Mouse (Mus musculus): ENCODE data around the gene 2310007B03Rik. TPM values are rescaled to one million over a fixed set of nuclear protein-coding genes. Genes with fewer than 3 reads are reported as not detected.
A peak's percentile ranks its signal among the peaks of the same experiment; 100 is the strongest.

2310007B03Rik gene
- polyA plus RNA-seq, 1 experiment from 2014 or later = 27.6 TPM

DNA sequence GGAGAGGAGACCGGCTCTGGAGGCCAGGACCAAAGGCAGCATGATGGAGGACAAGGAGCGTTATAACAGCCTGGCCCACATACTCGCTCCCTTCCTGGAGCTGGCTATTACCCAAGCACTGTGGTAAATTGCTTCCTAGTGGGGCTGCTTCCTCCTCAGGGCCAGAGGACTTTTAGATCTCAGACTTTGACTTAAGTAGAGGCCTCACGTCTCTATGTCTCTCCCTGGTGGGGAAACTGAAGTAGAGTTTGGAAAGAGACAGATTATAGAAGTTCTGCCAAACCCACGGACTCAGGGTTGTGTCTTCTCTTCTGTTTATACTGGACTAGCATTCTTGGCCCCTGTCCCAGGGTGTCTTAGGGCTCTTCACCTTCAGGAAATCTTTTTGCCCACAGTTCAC, 35.5 kb downstream of the 2310007B03Rik start:
- Histone ChIP-seq H3K36me3 (no peaks in the 10 kb centered on the region), H3K27ac (no peak overlapping the region), H3K27me3 (no peaks in the 10 kb centered on the region), H3K4me1 (peaks cover 23% of the 10 kb centered on the region; the same call in 1 of the 2 replicates), H3K4me2 (no peak overlapping the region), H3K4me3 (no peak overlapping the region), H3K9ac (no peak overlapping the region), H3K9me3 (no peaks in the 10 kb centered on the region)
- no peak for ATAC-seq (ENCODE audit: insufficient number of reproducible peaks, low FRiP score, low TSS enrichment, low read depth)
- 42% methylated on average over 5 of the region's 5 CpGs for WGBS

DNA sequence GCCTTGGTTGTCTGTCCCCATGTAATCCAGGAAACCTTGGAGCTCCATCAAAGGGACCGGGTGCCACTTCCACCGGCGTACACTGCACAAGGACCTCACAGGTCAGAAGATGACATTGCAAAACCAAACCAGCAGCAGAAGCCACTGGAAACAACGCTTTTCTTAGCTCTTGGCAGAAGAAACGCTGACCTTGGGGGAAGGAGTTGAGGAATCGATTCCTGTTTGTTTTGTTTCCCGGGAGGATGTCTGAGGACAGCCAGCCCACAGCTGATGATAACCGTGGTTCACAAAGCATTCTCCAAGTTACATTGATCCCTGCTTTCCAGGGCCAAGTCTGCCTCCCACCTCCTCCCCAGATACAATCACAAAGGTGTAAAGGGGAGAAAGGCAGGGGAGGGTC, 36.7 kb downstream of the 2310007B03Rik start:
- no peak overlapping the region for H3K4me3 ChIP-seq
- peaks cover 20% of the 10 kb centered on the region; the same call in 1 of the 2 replicates for H3K4me1 ChIP-seq
- peak overlapping the region; percentile 75 for H3K27ac ChIP-seq
- no peaks in the 10 kb centered on the region for H3K27me3 ChIP-seq
- H3K9ac ChIP-seq = no peak overlapping the region
- no peaks in the 10 kb centered on the region for H3K9me3 ChIP-seq
- WGBS = 73% methylated on average over 8 of the region's 8 CpGs
- no peaks in the 10 kb centered on the region for H3K36me3 ChIP-seq
- no peak for ATAC-seq (ENCODE audit: insufficient number of reproducible peaks, low FRiP score, low TSS enrichment, low read depth)
- H3K4me2 ChIP-seq = no peak overlapping the region

DNA sequence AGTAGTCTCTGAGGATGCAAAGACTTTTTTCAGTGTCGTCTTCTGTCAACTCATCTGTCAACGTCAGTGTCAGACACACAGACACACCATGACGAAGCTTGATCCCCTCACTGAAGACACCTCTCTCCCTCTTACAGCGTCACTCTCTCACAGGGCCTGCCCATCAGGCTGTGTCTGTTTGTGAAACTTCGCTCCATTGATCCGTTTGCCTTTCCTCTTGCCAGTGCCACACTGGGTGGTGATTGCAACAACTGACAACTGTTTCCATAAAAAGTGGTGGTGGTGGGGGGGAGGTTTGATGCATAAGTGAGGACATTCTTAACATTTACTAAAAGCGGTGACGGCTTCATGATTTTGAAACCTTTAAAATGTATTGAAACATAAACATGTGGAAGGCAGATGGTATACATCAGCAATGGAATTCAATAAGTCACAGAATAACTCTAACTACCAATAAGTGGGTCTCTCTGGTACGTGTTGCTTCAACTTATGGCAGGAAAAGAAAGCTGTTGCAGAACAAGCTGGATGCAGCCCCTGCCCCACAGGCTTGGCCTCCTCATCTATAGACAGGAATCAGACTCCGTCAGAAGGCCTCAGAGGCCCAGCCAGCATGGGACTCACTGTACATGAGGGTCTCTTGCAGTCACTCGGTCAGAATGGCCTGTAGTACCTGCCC, 37.4 kb downstream of the 2310007B03Rik start:
- Histone ChIP-seq H3K27me3 (no peaks in the 10 kb centered on the region), H3K4me2 (no peak overlapping the region), H3K36me3 (no peaks in the 10 kb centered on the region), H3K4me1 (peaks cover 17% of the 10 kb centered on the region; the same call in 1 of the 2 replicates), H3K27ac (peak overlapping the region; percentile 75), H3K9ac (no peak overlapping the region), H3K4me3 (no peak overlapping the region), H3K9me3 (no peaks in the 10 kb centered on the region)
- WGBS = 63% methylated on average over 11 of the region's 11 CpGs
- ATAC-seq (ENCODE audit: insufficient number of reproducible peaks, low FRiP score, low TSS enrichment, low read depth) = peak; percentile 56

DNA sequence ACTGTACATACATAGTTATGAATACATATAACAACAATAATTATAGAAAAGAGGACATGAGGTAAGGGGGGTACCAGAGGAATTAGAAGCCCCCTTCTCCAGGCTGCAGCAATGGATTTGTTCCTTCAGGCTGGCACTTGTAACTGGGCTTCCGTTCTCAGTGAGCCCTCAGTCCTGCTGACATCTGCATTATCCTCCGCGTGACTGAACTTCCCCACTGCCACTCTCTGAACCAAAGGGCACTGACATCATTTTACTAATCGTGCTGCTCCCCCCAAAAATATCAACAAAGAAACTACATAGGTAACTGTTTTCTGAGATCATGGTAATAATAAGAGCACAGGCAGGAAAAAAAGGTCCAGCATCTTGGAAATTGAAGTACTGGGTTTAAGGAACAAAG, 41.9 kb downstream of the 2310007B03Rik start:
- Histone ChIP-seq H3K4me1 (peaks cover 13% of the 10 kb centered on the region), H3K27me3 (no peaks in the 10 kb centered on the region; the same call in 1 of the 2 replicates), H3K9me3 (no peaks in the 10 kb centered on the region), H3K4me3 (no peak overlapping the region), H3K9ac (no peak overlapping the region), H3K36me3 (no peaks in the 10 kb centered on the region), H3K27ac (no peak overlapping the region), H3K4me2 (no peak overlapping the region)
- WGBS = 50% methylated on average over 4 of the region's 4 CpGs
- no peak for ATAC-seq (ENCODE audit: insufficient number of reproducible peaks, low FRiP score, low TSS enrichment, low read depth)

DNA sequence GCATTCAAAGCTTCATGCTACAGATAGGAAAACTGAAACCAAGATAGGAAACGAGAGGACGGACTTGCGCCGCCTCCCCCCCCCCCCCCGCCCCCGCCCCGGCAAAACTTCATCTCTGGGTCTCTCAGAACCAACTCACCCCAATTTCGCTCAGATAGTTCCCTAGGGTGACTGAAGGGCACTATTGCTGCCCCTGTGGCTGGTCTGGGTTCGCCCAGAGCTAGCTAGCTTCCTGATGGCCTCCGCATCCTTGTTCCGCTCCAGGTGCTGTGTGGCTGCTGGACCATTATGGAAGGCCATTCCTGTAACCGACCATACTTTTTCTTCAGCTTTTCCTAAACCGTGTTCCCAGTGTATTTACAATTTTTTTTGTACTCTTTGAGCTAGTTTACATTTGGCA, 45.3 kb downstream of the 2310007B03Rik start:
- H3K9ac ChIP-seq = no peak overlapping the region
- H3K36me3 ChIP-seq = no peaks in the 10 kb centered on the region
- H3K4me2 ChIP-seq = peak overlapping the region; percentile 50
- peak overlapping the region; percentile 33 for H3K4me3 ChIP-seq
- no peak for ATAC-seq (ENCODE audit: insufficient number of reproducible peaks, low FRiP score, low TSS enrichment, low read depth)
- H3K27me3 ChIP-seq = no peaks in the 10 kb centered on the region; the same call in 1 of the 2 replicates
- H3K9me3 ChIP-seq = no peaks in the 10 kb centered on the region
- 24% methylated on average over 13 of the region's 13 CpGs for WGBS
- H3K27ac ChIP-seq = no peak overlapping the region
- peaks cover 7% of the 10 kb centered on the region for H3K4me1 ChIP-seq

DNA sequence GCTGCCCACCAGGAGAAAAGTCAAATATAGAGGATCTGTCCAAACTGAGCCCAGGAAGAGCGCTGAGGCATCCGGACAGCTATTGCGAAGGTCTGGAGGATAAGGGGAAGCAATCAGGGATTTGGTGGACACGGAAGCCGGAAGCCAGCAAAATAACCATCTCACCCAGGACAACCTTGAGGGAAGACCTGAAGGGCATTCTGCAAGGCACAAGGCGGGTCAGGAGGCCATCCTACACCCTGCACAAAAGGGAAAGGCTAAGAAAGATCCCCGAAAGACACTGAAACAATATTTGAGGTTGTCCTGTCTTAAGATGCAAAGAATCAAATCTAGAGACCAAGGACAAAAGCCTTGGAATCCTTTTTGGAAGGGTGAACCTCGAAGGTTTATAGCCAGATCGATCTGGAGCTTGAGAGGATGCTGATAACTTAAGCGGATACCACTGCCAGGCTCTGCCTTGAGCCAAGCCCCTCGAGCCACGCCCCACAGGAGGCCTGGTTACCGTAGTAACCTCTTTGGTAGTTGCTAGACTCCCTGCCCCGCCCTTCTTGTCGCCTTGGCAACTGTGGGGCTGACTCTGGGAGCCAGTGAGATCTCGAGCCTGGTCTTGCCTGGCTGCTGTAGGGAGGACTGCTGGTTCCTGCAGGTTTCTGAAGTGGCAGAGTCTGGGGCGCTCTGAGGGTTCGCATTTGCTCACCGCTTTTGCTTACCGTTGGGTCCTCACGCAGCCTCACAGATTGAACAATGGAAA, 45.9 kb downstream of the 2310007B03Rik start:
- Histone ChIP-seq H3K36me3 (no peaks in the 10 kb centered on the region), H3K9me3 (no peaks in the 10 kb centered on the region), H3K4me1 (peaks cover 7% of the 10 kb centered on the region), H3K4me3 (peak overlapping the region; percentile 33), H3K27me3 (no peaks in the 10 kb centered on the region; the same call in 1 of the 2 replicates), H3K4me2 (peak overlapping the region; percentile 50), H3K9ac (no peak overlapping the region), H3K27ac (no peak overlapping the region)
- 24% methylated on average over 21 of the region's 21 CpGs for WGBS
- peak; percentile 88 for ATAC-seq (ENCODE audit: insufficient number of reproducible peaks, low FRiP score, low TSS enrichment, low read depth)

DNA sequence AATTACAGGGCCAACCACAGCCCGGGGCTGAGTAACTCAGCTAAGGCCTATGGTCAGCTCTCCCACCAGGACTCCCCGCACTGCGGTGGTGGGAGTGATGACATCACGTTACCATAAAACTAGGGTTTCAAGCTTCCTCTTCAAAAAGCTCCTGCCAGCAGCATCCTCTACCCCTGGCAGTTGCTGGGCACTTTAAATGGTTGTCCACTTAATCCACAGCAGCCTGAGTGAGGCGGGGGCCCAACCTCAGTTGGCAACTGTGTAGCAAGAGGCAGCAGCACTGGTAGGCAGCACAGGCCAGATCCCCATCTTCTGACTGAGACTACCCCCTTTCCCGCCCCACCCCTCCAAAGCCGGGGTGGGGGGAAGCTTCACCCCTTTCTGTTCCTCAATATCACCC, 58.0 kb downstream of the 2310007B03Rik start:
- Histone ChIP-seq H3K27me3 (peaks cover 53% of the 10 kb centered on the region), H3K4me1 (peaks cover 24% of the 10 kb centered on the region), H3K9ac (no peak overlapping the region), H3K36me3 (no peaks in the 10 kb centered on the region), H3K4me2 (no peak overlapping the region), H3K27ac (no peak overlapping the region), H3K4me3 (no peak overlapping the region), H3K9me3 (no peaks in the 10 kb centered on the region)
- WGBS = 55% methylated on average over 7 of the region's 7 CpGs
- no peak for ATAC-seq (ENCODE audit: insufficient number of reproducible peaks, low FRiP score, low TSS enrichment, low read depth)

DNA sequence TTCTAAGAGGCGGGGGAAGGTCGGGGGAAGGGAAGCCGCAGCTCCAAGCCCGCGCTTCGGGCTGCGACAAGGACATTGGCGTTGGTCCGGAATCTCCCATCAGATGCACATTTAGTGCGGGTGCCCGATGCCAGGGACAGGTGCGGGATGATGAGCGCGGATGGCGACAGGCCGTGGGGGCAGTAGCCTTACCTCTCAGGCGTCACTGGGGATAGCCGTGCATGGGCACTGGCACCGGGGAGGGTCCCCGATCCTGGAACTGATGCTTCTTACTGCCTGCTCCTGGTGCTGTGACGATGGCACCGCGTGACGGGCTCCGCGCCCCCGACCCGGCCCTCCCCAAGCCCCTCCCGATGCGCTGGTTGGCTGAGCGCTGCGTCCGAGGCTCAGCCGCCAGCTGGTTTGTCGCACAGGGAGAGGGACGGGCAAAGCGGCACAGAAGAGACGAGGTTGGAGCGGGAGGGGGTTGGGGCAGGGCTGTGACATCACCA, 59.1 kb downstream of the 2310007B03Rik start, which contains the start of gene Kif1a:
Gene Kif1a (minus strand): TSS at position 381 of the 491 bp plus-strand sequence.
- WGBS = 0% methylated on average over 39 of the region's 39 CpGs
- Histone ChIP-seq H3K4me1 (peaks cover 24% of the 10 kb centered on the region), H3K4me3 (peak within 1 kb of the TSS; percentile 53), H3K36me3 (no peaks in the 10 kb centered on the region), H3K27me3 (peaks cover 53% of the 10 kb centered on the region), H3K9ac (peak within 1 kb of the TSS; percentile 42), H3K27ac (no peak within 1 kb of the TSS), H3K9me3 (no peaks in the 10 kb centered on the region), H3K4me2 (peak within 1 kb of the TSS; percentile 96)
- ATAC-seq (ENCODE audit: insufficient number of reproducible peaks, low FRiP score, low TSS enrichment, low read depth) = no peak

Other genes with a start within 250 kb of the 2310007B03Rik start
- 29.1 and 29.9 TPM in 2 replicates for gene Capn10, start 226.6 kb downstream of the 2310007B03Rik start, polyA plus RNA-seq (2015; fragmentation: Nextera tagmentation; extraction: Ambion mirVana)
- gene Gpr35, start 210.1 kb downstream of the 2310007B03Rik start, polyA plus RNA-seq (2015; fragmentation: Nextera tagmentation; extraction: Ambion mirVana) = 1.8 and 2.5 TPM in 2 replicates
- not detected in 2 replicates for gene Aqp12, start 154.6 kb downstream of the 2310007B03Rik start, polyA plus RNA-seq (2015; fragmentation: Nextera tagmentation; extraction: Ambion mirVana)
- 18.7 and 19.1 TPM in 2 replicates for gene Kif1a, start 59.0 kb downstream of the 2310007B03Rik start, polyA plus RNA-seq (2015; fragmentation: Nextera tagmentation; extraction: Ambion mirVana)
- gene Agxt, start 25.7 kb downstream of the 2310007B03Rik start, polyA plus RNA-seq (2015; fragmentation: Nextera tagmentation; extraction: Ambion mirVana) = not detected in 2 replicates
- gene Crocc2, start 7.8 kb upstream of the 2310007B03Rik start, polyA plus RNA-seq (2015; fragmentation: Nextera tagmentation; extraction: Ambion mirVana) = 0.23 and 0.24 TPM in 2 replicates
- 15.2 and 16.0 TPM in 2 replicates for gene Sned1, start 74.9 kb upstream of the 2310007B03Rik start, polyA plus RNA-seq (2015; fragmentation: Nextera tagmentation; extraction: Ambion mirVana)
- gene Mterf4, start 145.0 kb upstream of the 2310007B03Rik start, polyA plus RNA-seq (2015; fragmentation: Nextera tagmentation; extraction: Ambion mirVana) = 28.1 and 28.9 TPM in 2 replicates
- 48.0 and 55.7 TPM in 2 replicates for gene Ppp1r7, start 181.9 kb upstream of the 2310007B03Rik start, polyA plus RNA-seq (2015; fragmentation: Nextera tagmentation; extraction: Ambion mirVana)
- gene Pask, start 182.5 kb upstream of the 2310007B03Rik start, polyA plus RNA-seq (2015; fragmentation: Nextera tagmentation; extraction: Ambion mirVana) = 12.3 and 13.1 TPM in 2 replicates
- 2.8 and 4.1 TPM in 2 replicates for gene Ano7, start 213.0 kb upstream of the 2310007B03Rik start, polyA plus RNA-seq (2015; fragmentation: Nextera tagmentation; extraction: Ambion mirVana)

Measured in limb, embryonic 15.5 days (tissue).